Mouse (Mus musculus): ENCODE data around the gene Dhcr24. TPM values are rescaled to one million over a fixed set of nuclear protein-coding genes. Genes with fewer than 3 reads are reported as not detected.

Gene Dhcr24
- polyA plus RNA-seq, 2 experiments from 2014 or later: 2.6 to 3.0 TPM

GRCm38 (mm10) chr4:106606639-106607554 is 46.1 kb downstream of the Dhcr24 start:
- no peak for ATAC-seq

DNA sequence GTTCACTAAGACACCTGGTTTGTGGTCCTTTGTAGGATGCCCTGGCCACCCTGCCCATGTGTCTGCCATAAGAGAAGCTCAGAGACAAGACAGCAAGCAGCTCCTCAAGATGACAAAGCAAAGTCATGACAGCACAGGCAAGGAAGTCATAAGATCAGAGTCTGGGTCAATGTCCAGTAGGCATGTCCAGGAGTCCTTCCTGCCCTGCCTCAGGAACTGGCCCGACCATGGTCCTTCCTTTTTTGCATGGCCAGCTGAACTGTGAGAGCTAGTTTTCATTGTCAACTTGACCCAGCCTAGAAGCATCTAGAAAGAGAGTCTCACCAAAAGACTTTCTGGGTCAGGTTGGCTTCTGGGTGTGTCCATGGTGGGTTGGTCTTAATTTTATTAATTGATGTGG is 47.1 kb downstream of the Dhcr24 start:
- ATAC-seq: no peak

- no peak for ATAC-seq
Observed at GRCm38 (mm10) chr4:106613105-106613504, 52.3 kb downstream of the Dhcr24 start.

GRCm38 (mm10) chr4:106613560-106613959 is 52.7 kb downstream of the Dhcr24 start:
- ATAC-seq: no peak

DNA sequence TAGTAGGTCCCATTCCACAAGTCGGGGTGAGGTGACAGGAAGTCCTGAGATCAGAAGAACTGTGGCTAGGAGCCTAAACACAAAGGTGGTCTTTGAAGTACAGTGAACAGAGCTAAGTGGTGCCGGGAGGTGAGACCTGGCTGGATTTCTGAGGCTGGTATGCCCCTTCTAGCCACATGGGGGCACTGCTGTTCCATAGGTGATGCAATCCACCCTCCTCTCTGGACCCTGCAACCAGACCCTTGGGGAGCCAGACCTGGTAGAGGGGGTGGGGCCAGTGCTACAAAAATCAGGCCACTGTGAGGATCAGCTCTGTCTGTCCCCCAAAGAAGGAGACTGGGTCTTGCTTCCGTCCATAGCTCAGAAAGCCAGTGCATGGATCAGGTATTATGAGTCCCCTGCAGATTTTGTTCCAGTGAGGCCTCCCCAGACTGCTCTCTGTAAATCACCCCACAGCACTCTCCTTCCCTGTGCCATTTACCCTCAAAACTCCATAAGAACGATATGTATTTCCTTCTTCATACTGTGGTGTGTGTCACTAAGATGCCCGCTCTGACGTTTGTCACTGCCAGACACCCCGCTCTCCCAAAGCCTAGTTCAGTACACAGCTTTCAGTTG is 53.5 kb downstream of the Dhcr24 start:
- ATAC-seq: peak; percentile 54

DNA sequence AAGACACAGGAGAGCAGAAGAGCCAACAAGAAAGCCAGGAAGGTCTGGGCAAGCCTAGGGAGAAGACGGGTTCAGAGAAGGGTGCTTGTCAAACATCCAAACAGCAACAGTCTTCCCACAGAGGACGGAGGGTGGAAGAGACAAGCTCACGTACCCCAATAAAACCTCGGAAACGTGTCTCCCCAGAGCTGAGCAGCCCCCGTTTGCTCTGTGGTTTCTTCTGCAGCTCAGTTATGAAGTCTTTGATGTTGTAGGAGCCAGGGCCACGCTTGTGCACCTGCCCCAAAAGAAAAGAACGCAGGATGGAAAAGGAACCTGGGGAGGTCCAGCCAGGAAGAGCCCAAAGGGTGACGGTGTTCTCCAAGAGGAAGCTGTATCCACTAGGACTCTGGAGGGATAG is 54.0 kb downstream of the Dhcr24 start:
- no peak for ATAC-seq

DNA sequence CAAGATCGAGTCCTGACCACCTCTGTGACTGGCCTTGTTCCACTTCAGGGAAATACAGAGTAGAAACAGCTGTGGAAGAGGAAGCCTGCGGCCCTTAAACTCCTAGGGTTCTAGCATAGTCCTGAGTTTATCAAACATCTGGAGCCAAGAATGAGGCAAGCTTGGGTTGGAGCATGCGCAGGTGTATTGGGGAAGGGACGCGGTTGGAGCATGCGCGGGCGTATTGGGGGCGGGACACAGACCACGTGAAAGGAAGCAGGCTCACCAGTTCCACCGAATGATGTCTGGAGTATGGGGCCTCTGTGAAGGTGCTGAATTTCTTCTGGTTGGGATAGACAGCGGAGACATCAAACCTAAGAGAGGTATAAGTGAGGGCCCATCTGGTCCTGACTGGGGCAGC is 54.8 kb downstream of the Dhcr24 start:
- ATAC-seq: no peak

GRCm38 (mm10) chr4:106617056-106617455 is 56.2 kb downstream of the Dhcr24 start, which contains the start of gene Lexm:
TSS of gene Lexm (minus strand) at chr4:106617241.
- no peak for ATAC-seq

DNA sequence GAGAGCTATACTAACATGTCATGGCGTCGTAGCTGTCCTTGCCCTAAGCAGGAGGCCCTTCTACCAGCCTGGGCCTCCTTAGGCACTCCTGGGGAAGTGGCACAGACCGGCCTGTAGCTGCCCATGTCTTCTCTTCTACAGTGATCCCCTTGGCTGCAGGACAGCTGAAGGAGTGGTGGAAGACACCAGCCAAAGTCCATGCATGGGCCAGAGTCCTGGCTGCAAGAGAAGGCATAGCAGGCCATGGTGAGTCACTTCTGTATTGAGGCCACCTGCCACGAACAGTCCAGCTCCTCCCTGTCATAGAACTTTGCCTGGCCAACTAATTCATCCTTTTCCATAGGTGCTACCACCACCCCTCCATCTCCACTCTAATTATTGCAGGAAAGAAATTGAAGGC is 58.1 kb downstream of the Dhcr24 start:
- no peak for ATAC-seq

GRCm38 (mm10) chr4:106621428-106621827 is 60.6 kb downstream of the Dhcr24 start:
- no peak for ATAC-seq

DNA sequence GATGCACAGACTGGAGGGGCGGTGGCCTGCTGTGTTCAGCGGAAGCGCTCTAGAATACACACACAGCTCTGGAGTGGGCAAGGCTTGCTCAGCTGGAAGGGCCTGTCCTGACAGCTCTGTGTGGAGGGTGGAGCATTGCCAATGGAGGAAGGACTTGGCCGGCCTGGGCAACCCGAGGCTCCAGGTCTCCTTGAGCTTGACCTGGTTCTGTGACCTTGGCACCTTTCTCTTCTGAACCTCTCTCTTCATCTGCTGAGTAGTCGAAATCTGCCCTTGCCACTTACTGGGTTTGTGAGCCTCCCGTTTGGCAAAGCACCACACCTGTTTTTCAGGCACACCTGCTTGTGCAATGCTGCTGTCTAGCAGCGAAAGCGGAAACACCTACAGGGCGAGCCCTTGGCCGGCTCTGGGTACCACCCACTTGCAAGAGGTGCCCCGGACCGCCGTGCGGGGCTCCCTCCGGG is 61.2 kb downstream of the Dhcr24 start, which contains the start of gene Ttc22:
Gene Ttc22 (plus strand): TSS at position 403 of the 464 bp plus-strand sequence.
- no peak for ATAC-seq

- no peak for ATAC-seq
Observed at GRCm38 (mm10) chr4:106622712-106623111, 61.9 kb downstream of the Dhcr24 start.

DNA sequence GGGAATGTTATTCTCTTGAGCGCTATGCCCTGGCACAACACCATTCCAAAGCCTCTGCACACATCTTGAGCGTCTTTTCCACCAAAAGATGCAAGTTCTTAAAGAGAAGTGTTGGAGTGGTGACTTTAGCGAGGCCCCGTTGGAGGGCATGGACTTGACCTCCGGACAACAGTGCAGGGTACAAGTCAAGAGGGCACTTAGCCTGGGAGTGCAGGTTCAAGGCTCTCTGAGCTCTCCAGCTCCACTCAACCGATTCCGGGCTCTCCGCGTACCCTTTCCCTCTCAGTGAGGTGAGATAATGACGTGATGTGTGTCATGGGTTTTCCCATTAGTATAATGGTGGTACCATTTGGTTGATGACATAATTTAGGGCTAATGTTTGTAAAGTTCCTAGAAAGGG is 63.4 kb downstream of the Dhcr24 start:
- no peak for ATAC-seq

- no peak for ATAC-seq
Observed at GRCm38 (mm10) chr4:106627809-106628208, 67.0 kb downstream of the Dhcr24 start.

DNA sequence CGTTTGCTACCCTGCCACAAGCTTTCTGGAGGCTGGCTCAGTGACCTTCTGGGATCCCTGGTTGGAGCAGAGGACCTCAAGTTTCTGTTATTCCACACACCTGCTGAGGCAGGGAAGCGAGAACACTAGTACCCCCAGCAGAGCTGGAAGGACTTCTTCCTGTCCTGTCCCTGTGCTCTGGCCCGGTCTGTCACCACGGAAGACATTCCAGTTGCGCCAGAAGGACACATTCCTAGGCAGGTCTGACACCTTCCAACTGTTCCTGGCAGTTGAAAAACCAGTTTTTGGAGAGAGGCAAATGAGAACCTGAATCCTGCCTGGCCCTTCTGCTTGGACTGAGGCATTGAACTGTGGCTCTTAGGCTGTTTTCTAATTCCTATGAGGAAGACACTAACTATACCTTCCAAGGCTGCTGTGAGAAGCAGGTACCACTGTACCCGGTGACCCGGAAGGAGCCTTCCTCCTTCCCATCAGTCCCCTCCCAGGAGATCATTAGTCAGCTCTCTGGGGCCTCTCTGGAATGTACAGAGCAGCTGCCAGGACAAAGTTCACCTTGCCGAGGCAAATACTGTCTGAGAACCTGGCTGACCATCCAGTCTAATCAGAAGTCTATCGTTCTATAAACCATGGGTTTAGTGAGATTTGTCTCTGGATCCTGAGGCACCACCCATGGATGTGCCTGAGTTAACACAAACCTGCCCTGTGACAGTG is 68.0 kb downstream of the Dhcr24 start:
- ATAC-seq: no peak

- no peak for ATAC-seq
Observed at GRCm38 (mm10) chr4:106629374-106629773, 68.5 kb downstream of the Dhcr24 start.

DNA sequence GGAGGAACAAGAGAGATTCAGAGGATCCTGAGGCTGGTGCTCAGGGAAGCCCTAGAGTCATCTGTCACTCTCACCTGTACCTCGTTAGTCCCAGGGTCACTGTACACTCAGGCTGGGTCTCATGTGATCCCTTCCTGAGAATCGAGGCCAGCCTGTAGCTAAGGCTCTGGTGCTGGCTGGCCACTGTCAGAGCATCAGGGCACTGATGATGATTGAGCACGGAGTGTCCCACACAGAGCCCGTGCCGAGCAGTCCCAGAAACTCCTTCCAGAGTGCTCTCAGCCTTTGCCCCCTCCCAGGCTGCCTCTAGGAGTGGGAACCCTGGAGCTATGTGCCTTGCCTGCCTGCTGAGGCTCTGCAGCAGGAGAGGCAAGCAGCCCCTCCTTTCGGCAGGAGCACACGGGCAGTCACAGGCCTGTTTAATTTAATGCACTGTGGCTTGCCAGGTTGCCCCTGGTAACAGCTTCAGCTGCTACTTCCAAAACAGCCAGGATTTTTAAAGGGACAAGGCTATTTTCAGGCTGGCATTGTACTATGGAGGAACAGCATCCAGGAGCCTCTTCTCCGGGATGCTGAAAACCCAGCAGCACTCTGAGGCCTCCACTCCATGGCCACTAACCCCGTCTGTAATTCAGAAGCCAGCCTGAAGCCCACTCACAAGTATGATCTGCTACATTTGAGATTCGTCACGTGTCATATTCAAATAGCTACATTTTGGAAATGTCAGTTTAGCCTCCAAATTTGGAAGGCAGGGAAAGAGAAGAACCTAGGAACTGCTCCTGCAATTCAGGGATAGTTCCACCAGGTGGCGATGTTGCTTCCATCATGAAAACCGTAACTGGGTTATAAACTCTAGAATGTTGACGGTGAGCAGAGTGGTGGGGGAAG is 69.7 kb downstream of the Dhcr24 start:
- peak; percentile 29 for ATAC-seq

GRCm38 (mm10) chr4:106632313-106632712 is 71.5 kb downstream of the Dhcr24 start:
- no peak for ATAC-seq

DNA sequence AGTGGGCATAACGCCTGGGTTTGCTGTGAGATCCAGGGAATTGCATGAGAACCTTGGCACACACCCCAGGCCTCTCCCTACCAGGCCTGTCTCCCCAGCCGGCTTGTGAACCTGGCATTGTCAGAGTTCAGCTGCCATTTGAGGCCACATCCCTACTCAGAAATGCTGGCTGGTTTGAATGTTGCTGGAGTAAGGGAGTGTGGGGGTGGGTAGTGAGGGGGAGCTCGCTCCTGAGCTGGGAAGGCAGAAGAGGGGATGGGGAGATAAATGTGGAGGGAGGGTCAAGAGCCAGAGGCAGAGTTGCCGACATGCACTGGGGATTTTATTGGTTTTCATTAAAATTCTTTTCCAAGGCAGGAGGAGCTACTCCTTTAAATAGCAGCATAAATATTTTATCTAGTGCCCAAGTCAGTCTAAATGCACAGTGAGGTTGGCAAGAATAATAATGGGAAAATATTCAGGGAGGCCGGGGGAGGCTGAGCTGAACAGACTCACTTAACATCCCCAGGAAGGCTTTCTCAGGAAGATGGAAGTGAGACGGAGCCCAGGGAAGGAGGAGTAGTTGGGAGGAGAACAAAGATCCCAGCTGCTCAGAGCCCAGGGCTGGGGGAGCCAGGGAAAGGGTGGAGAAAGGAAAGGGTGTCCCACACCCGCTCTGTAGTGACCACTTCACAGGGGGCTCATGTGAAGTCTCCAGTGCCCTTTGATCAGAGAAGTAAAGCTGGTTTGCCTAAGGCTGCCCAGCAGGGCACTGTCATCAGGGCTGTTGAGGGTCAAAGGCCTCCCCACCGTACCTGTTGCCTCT is 72.6 kb downstream of the Dhcr24 start:
- ATAC-seq: no peak

GRCm38 (mm10) chr4:106634086-106634479 is 73.2 kb downstream of the Dhcr24 start:
- no peak for ATAC-seq

All from CD4-positive, CD25-positive, alpha-beta regulatory T cell, adult 4 months (primary cell).